Mouse (Mus musculus): ENCODE measurements around the gene Slc24a4. TPM values are rescaled to one million over a fixed set of nuclear protein-coding genes. Genes with fewer than 3 reads are reported as not detected.

Slc24a4 gene
- total and polyA plus RNA-seq, 3 experiments, result 0.28 to 0.66 (median 0.51) TPM

DNA sequence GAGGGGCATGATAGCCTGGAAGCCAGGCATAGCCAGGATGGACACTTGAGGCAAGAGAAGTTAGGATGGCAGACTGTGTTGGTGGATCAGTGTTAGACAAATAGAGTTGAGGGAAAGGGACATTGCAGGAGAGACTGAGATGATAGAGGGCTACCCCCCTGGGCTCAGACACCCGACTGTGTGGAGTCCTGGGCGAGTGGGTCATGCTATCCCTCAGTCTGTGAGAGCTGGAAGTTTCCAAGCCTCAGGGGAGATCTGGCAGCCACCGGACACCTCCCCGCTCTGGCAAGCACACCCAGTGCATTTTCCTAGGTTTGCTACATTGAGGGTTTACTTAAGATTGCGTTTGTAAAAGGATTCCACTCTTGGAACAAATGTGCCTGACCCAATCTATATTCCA lies 157.2 kb downstream of the Slc24a4 start:
- DNase-seq, result no peak

DNA sequence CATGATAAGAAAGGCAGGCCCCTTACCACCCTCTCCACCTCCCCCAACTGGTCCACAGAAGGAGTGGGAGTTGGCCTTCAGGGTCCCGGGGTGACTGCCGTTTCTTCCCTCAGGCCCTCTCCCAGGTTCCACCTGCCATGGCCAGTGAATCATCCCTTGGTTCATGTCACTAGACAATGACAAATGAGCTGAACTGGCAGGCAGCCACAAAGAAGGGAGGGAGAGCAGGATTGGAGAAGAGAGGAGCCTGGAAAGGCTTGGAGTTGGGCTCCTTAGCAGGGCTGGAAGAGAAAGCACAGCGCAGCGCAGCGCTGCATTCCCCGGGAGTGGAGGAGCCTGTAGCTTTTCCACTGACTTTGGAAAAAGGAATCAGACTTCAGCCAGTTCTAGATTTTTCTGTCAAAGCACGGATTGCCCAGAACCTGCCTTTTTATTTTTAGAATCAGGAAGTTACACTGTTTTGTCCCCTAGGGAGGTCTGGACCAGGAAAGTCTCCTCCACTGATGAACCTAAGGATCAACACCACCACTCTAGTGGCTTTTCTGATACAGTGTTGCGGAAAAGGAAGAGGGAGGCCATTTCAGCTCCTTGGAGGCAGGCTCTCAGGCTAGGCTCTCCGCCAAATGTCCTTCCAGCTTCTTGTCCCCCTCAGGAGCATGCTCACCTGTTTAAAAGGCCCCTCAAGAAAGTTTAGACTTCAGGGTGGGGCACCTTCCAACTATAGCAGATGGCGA lies 158.3 kb downstream of the Slc24a4 start:
- peak; percentile 94 for DNase-seq

DNA sequence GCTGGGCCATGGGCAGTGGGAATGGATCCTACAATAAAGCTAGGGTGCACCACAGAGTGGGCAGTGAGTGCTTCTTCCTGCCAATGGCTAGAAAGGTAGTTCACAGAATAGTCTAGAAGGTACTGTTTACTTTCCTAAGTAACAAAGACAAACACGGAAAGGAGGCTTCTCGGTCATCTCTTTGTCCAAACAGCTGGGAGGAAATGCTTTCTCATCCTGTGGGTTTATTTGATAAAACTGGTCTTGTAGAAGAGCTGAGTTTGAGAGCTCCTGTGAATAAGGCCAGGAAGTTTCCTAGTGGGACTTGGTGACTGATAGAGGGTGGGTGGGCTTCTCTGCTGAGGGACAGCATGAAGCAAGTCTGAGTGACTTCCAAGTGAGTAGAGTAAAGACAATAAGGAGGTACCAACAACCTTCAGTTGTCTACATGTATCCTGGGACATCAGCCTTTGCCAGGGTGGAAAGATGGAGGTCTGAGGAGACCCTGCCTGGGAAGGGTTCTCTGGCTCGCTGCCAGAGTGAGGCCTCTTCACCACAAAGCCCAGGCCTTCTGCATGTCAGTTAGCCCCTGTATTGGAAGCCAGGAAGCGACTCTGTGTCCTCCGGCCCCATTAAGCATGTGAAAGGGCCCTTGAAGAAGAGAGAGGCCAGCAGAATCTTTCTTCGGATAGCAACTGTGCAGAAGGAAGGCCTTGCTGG lies 159.5 kb downstream of the Slc24a4 start:
- no peak for DNase-seq

DNA sequence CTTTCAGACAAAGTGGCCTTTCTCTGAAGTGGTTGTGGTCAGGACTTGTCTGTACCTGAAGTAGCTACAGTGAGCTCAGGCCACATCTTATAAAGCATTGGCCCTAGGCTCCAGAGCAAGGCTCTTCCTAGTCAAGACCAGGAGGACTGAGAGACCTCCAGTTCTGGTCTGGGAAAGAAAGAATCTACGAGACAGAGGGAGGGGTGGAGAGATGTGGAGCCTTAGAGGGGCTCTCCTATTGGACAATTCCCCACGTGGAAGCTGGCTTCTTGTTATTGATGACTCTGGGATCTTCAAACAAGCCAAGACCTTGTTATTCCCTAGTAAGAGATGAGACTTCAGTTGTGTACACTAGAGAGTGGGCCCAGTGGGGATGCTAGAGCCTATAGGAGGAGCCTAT lies 160.3 kb downstream of the Slc24a4 start:
- no peak for DNase-seq

DNA sequence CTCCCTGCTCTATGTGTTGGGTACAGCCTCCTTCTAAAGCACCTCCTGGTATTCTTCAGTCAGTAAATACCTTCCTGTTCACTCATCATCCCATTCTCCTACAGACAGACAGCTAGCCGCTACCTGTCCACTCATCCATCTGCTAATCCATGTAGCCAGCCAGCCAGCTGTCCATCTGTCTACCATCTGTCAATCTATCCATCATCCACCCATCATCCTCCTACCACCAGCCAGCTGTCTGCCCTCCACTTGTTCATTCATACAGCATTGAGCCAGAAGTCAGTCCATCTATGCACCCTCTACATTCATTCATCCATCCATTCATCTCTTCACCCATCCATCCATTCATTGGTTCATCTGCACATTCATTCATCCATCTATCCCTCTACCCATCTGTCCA lies 161.0 kb downstream of the Slc24a4 start:
- DNase-seq, result no peak

DNA sequence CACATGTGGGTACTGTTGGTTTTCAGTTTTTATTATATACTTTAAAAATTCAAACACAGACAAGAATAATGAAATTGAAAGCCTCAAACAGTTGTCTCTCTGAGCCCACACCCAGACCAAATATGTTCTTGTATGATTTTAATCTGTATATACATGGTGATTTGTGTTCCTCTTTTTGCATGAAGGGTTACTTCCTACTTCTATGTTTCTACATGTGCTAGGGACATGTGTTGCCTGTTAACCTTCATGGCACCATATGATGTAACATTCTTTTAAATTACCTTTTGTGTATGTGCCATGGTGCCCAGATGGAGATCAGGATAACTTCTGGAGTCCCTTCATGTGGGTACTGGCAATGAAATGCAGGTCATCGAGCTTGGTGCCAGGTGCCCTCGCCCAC lies 162.1 kb downstream of the Slc24a4 start:
- DNase-seq, result no peak

DNA sequence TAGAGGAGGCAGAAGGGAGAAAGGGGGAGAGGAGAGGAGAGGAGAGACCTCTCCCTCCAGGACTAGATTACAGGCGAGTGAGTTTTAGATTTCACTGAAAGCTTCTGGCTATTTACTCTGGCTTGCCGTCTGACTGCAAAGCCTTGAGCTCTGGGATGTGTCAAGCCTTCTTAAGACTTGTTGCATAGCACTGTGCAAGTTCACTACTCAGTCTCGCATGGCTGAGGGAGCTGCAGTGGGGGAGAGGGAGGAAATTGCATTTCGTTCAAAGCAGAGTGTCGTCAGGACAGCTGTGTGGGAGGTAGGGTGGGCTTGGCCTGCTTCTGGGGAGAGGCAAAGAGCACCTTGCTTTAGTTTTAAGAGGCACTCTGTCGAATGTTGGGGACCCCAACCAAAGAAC lies 163.2 kb downstream of the Slc24a4 start:
- DNase-seq, result no peak

DNA sequence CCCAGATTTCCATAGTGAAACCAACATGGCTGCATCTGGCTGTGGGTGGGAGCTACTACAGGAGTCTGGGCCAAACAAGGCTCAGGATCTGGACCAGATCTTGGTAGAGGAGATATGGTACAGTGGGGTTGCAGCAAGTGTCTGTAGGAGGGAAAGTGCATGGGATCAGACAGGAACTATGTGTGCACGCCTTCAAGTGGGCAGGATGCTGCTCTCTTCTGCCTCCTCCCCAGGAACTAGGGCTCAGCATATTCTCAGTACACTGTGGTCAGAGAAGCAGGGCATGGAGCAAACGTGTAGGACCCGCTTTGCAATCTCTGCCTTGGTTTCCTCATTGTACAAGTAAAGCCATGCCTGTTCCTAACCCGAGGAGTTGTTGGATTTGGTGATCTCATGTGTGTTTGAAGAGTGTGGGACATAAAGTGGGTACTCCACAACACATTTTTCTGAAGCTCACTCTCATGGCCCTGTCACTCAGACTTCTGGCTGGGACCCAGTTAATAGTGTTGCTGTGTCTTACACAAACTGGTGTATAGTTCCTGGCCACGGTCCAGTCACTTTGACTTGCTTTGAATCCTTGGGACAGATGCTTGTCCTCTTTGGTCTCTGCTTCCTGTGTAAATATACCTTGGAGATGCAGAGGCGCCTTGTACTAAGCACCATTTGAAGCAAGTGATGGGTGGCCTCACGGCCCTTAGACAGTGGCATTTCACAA lies 164.1 kb downstream of the Slc24a4 start:
- no peak for DNase-seq

DNA sequence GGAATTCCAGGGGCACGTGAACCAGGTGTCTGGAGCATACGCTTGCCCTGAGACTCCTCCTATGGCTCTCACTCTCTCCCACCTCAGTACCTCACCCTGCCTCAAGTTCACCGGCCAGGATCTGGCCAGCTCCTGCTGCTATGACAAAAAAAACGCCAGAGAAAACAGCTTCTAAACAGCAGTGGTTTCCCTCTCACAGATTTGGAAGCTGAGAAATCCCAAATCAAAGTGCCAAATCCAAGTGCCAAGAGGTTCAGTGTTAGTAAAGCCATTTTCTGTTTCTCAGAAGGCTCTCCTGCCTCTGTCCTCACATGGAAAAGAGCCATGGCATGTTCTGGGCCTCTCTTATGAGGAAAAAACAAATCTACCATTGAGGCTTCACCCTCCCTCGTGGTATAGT lies 166.1 kb downstream of the Slc24a4 start:
- DNase-seq, result no peak

DNA sequence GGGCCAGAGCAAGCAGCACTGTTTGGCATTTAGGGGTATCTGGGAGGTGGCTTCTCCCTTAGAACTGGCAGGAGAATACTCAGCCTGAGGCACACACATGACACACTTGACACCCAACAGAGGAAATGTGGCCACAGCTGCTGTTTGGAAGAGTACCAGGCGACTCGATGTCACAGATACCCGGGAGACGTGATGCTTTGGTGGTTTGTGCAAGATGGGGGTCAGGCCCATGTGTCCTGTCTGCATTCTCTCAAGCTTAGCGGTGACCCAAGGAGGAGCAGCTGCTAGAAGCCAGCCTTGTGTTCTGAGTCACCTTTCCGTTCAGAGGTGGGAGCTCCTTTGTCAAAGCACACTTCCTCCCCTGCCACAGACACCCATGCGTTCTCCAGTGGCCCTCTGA lies 166.7 kb downstream of the Slc24a4 start:
- no peak for DNase-seq

DNA sequence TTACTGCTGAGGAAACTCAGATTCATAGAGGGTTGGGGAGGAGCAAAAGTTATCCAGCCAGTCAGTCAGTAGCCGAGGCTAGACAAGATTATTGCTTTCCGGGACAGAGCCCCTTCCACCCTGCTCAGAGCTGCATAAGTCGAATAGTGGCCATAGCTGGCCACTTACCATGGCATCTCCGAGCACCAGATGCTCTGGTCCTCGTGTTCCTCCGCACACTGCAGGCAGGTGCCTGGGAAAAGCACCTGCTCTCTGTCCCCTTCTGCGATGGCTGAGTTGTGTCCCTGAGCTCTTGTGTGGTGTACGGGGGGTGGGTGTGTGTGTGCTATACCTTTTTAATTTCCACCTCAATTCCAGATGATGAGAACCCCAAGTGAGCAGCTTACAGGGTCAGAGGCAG lies 167.1 kb downstream of the Slc24a4 start:
- DNase-seq, result no peak

DNA sequence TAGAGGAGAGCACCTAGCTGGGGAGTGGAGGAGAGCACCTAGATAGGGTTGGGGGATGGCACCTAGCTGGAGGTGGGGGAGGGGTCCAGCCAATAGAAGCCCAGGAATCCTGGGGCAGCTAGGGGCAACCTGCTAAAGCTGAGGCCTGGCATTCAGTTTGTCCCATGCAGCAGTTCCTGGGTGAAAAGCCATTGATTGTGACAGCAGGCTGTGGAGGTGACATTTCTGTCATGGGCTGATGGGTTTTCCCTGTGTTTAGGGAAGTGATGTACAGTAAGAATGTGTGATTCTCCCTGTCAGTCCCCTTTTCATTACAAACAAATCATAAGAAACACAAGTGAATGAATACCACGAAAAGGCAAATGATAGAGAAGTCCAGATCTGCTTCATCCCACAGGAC lies 167.8 kb downstream of the Slc24a4 start:
- DNase-seq, result no peak

DNA sequence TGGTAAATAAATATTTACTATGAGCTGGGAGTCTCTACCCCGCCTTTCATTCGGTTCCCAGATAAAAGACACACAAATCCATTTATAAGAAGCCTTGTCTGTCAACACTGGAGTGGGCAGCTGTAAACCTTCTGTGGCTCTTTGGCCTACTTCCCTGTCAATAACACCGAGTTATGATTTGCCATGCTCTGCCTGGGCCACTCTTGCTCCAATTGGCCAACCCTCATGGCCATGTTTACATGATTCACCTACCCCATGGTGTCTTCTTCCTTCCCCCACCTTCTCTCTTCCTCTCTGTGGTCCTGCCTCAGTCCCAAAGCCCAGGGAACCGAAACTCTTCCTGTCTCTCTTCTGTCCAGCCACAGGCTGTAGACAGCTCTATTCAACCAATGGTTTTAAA lies 168.4 kb downstream of the Slc24a4 start:
- no peak for DNase-seq

DNA sequence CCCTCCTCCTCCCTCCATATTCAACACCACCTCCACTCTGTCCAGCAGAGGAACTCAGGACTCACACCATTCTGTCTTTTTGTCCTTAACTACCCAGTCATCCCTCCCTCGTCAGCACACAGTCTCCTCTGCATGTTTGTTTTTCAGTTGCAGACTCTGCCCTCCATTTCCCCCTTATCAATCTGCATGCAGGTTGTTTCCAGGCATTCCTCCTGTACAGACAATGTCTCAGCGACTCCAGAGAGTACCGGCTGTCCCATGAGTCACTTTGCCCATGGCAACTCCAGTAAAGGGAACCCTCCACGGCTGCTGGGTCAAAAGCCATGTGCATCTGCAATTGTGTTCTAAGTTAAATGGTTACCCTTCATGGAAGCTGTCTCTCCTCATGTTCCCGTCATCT lies 170.7 kb downstream of the Slc24a4 start:
- no peak for DNase-seq

DNA sequence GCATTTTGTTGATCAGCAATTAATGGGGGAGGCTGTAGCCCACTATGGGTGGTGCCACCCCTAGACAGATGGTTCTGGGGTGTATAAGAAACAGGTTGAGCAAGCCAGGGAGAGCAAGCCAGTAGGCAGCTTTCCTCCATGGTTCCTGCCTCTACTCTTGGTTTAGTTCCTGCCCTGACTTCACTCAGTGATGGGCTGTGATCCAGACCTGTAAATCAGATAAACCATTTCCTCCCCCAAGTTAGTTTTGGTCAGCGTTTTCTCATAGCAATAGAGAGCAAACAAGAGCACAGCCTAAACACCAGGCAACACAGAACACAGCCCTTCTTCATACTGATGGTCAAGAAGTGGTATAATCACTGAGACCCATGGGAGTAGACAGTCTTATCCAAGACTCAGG lies 173.1 kb downstream of the Slc24a4 start:
- DNase-seq, result no peak

DNA sequence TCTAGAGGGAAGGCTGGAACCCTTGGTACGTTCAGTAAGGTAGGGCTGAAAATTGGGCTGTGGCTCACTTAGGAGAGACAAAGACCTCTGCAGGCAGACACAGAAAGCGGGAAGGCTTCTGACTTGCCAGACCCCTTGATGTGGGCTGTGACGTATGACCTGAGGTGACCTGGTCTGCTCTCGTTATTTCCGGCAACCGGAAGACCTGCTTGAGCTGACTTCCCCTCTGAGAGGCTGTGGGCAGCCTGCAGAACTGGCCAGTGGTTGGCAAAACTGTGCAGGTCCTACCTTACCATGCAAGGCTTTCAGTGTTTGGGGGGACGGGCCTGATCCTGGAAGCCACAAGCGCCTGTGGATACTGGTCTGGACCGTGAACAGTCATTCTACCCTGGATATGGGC lies 173.8 kb downstream of the Slc24a4 start:
- no peak for DNase-seq

DNA sequence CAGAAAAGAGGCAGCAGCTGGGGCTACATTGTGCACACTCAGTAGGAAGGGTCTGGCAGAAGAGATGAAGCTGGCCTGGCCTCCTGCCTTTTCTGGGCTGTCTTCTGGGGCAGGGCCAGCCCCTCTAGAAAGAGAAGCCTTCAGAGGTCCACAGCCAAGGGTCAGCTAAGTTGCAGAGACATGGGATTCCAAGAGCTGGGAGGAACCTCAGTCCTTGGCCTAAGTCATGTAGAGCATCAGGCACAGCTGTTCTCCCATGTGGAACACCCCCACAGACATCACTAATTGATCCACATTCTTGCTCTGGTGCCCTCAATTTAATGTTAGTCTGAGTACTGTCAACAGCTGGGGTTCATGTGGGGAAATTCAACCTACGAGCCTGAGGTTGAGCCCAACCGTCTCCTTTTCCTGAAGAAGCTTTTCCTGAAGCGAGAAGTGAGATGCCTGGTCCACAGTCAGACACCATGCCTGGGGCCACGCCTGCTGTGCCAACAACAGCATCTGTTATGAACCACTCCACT lies 174.4 kb downstream of the Slc24a4 start:
- no peak for DNase-seq

DNA sequence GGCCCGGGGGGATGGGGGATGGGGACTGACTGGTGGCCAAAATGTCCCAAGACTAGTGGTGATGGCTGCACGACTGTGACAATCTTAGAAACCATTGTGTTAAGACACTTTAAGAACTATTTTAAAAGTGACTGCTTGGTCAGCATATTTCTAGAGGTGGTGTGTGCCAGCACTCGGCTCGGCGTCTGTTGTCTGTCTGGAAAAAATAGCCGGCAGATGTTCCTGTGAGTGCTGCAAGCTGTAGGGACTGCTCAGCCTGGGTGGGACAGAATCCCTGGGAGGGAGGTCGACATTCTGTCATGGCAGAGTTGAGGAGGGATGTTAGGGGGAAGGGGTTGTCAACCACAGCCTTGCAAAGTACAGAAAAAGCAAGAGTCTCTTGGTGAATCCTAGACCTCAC lies 175.3 kb downstream of the Slc24a4 start:
- no peak for DNase-seq

DNA sequence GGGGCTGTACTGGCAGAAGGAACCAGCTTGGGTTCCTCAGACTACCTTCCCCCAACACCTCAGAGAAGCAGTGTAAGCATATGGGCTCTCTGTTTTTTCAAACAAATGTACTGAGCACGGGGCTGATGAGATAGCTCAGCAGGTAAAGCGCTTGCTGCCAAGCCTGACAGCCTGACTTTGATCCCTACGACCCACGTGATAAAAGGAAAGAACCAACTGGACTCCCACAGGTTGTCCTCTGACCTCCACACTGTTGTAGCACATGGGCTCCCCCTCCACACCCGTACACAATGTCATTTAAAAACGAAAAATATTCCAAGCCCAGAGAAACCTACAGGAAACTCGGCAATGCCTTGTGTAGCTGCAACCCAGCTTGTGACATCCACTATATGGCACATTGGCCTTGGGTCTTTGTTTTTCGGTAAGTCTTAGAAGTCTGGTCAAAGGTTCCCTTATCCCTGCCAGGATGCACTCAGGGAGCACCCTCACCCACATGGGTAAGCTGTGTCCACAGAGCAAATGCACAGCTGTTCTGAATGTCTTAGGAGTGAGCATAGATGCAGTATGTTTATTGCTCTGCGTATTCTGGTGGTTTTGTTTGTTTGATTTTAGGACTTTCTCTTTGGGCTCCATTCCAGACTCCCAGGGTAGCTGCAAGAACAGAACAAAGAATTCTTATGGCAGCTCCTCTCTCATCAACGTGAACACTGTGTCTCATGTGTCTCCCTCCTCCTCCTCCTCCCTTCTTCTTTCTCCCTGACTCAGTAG lies 176.7 kb downstream of the Slc24a4 start:
- no peak for DNase-seq

DNA sequence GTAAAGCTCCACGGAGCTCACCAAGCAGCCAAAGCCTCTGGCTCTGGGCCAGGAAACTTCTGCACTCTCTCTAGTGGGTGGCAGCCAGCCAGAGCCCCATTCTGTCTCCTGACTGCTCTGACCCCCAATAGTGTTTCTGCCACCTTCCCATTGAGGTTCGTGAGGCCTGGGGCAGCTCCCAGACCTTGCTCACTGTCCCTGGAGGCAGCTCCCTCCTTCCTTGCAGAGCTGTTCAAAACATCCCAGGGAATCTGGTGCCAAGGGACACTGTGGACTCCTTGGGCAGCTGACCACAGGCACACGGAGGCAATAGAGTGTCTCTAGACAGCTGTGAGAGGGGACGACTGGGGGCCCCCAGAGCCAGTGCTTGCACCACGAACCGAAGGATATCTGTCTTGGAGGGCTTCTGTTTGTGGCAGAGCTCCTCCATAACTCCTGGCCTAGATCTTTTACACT lies 179.5 kb downstream of the Slc24a4 start:
- peak; percentile 38 for DNase-seq

DNA sequence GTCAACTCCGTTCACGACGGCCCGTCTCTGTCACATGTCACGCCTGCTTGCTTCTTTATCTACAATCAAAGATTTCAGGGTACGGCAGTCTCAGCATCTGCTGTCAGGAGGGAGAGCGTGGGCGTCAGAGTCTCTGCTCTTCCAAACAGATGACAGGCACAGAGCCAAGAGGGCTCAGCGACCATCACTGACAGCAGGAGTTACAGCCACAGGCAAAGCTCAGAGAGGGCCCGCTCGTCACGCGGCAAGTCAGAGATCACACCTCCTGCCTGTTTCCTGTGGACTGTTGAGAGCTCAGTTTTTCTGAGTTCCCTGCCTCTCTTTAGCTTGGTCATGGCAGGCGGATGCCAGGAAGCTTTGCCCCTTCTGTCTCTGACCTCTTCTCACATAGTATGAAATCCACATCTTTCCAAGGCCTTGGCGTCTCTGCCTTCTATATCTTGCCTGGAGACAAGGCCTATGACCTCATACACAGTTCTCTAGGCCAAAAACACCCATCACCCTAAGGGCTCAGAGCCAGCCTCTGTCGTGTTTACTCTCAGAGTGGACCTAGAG lies 180.0 kb downstream of the Slc24a4 start:
- DNase-seq, result peak; percentile 63

All from adrenal gland, adult 2 months (tissue).